Mouse (Mus musculus): ENCODE measurements around the gene Egfl7.

Gene Egfl7

DNA sequence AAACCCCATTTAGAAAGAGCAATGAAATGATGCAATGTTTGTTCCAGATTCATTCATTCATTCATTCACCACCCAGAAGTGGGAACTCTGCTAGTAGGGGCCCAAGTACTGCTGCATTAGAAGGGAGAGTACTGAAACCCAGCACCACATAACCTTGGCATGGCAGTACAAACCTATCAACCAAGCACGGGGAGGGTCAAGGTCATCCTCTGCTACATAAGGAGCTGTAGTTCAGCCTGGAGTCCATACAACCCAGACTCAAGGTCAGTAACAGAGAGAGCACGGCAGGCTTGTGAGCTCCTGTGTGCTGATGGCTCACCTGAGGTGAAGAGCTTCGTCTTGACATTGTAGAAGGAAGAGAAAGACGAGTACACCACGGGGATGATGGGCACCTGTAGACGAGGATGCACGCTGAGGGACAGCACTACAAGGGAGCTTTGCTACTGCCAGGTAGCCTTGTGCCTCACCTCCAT lies 14.7 kb downstream of the Egfl7 start:
- ChIA-PET POLR2A (interaction anchor here (0.6 to 39.5 kb wide), 51 partner anchors 9 to 454 kb away, joined by 3 to 1354 read pairs (median 4); partner anchors contain the start of genes Agpat2 (in 4 of the 4), Fam69b (in 2 of the 4), Sec16a (in 2 of the 4) and Surf1 (in 1 of the 4)), CTCF (interaction anchor here (0.5 to 2.4 kb wide), 40 partner anchors 7 to 444 kb away, joined by 3 to 29 read pairs (median 4); partner anchors contain the start of genes Agpat2 (in 4 of the 4), Dnlz (in 2 of the 4), Egfl7 (in 1 of the 4) and Fam69b (in 1 of the 4))

- POLR2A ChIA-PET = interaction anchor here (0.6 to 39.5 kb wide), 43 partner anchors 8 to 455 kb away, joined by 3 to 1354 read pairs (median 5); partner anchors contain the start of genes Agpat2 (in 4 of the 4), Fam69b (in 2 of the 4), Sec16a (in 2 of the 4) and Surf1 (in 1 of the 4)
- CTCF ChIA-PET = interaction anchor here (0.7 to 2.4 kb wide), 18 partner anchors 9 to 444 kb away, joined by 3 to 29 read pairs (median 8); partner anchors contain the start of genes Agpat2 (in 4 of the 4), Fam69b (in 1 of the 4) and Inpp5e (in 1 of the 4)
Measured at GRCm38 (mm10) chr2:26594934-26595724, 15.3 kb downstream of the Egfl7 start.

- POLR2A ChIA-PET = interaction anchor here in 2 of 4 experiments (0.9 to 39.5 kb wide), 11 partner anchors 9 to 38 kb away, joined by 3 to 1354 read pairs (median 4); partner anchors contain the start of genes Agpat2 (in 2 of the 2) and Fam69b (in 2 of the 2)
- CTCF ChIA-PET = interaction anchor here in 1 of 4 experiments (2.4 kb wide), 1 partner anchor 187 kb away, joined by 8 read pairs; the partner anchor contains the start of gene Inpp5e
Measured at GRCm38 (mm10) chr2:26595725-26596435, 16.1 kb downstream of the Egfl7 start.

DNA sequence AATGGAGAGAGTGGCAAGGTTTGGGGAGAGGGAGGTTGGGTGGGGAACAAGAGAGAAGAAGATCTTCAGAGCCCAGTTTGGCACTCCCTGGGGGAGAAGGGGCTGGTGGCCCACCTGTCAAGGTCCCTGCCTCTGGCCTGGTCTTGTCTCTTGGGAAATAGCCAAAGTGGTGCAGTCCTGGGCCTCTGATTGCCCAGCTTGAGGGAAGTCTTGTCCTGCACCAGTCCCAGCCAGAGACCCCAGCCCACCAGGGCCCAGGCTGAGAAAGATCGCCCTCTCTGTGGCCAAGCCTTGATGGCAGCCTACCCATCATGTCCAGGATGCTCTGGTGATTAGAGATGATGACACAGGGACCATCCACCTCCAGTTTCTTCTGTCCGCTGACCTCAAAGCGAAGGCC lies 17.1 kb downstream of the Egfl7 start:
- CTCF ChIA-PET = interaction anchor here in 2 of 4 experiments (0.6 to 2.4 kb wide), 2 partner anchors 11 to 15 kb away, joined by 3 to 10 read pairs; partner anchors contain the start of gene Gm20532 (in 1 of the 2)
- POLR2A ChIA-PET = interaction anchor here (0.6 to 39.5 kb wide), 14 partner anchors 9 to 315 kb away, joined by 3 to 1354 read pairs (median 4); partner anchors contain the start of gene Fam69b (in 2 of the 4)

GRCm38 (mm10) chr2:26597810-26598209 lies 18.0 kb downstream of the Egfl7 start:
- ChIA-PET POLR2A (interaction anchor here (0.6 to 39.5 kb wide), 18 partner anchors 9 to 314 kb away, joined by 3 to 1354 read pairs (median 4); partner anchors contain the start of gene Fam69b (in 2 of the 4)), CTCF (interaction anchor here in 2 of 4 experiments (0.6 to 2.4 kb wide), 2 partner anchors 11 to 14 kb away, joined by 3 to 10 read pairs; partner anchors contain the start of gene Gm20532 (in 1 of the 2))

DNA sequence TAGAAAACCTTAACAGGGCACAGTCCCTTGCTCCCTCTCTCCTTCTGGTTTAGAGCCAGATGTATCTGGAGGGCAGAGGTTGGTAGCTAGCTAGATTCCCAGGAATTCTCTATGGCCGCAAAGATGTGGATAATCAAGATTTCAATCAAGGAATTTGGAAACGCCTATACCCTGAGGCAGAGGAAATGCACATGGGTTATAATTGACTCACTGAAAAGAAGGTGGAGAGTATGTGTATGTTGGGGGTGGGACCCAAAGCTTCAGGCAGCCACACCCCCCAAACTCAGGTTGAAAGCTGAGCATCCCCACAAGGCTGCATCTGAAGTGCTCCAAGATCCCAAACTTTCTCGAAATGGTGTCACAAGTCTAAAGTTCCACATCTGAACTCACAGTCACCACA lies 18.6 kb downstream of the Egfl7 start:
- CTCF ChIA-PET = interaction anchor here in 2 of 4 experiments (1.0 to 2.4 kb wide), 2 partner anchors 12 to 13 kb away, joined by 3 to 10 read pairs; partner anchors contain the start of gene Gm20532 (in 1 of the 2)
- POLR2A ChIA-PET = interaction anchor here (0.7 to 39.5 kb wide), 17 partner anchors 11 to 273 kb away, joined by 3 to 1354 read pairs (median 4); partner anchors contain the start of gene Fam69b (in 2 of the 4)

GRCm38 (mm10) chr2:26599965-26600364 lies 20.2 kb downstream of the Egfl7 start:
- ChIA-PET POLR2A (interaction anchor here (0.6 to 39.5 kb wide), 23 partner anchors 10 to 545 kb away, joined by 3 to 1354 read pairs (median 6); partner anchors contain the start of genes Fam69b (in 2 of the 4), Gm20532 (in 1 of the 4) and Surf6 (in 1 of the 4)), CTCF (interaction anchor here in 2 of 4 experiments (0.7 to 1.1 kb wide), 4 partner anchors 13 to 485 kb away, joined by 3 read pairs; no protein-coding TSS in a partner anchor)

GRCm38 (mm10) chr2:26600664-26601063 lies 20.9 kb downstream of the Egfl7 start:
- POLR2A ChIA-PET = interaction anchor here (0.6 to 39.5 kb wide), 30 partner anchors 10 to 842 kb away, joined by 3 to 1354 read pairs (median 5); partner anchors contain the start of genes Fam69b (in 2 of the 4), Brd3os (in 1 of the 4), Gm20532 (in 1 of the 4) and Sec16a (in 1 of the 4)
- CTCF ChIA-PET = interaction anchor here in 2 of 4 experiments (0.6 to 1.1 kb wide), 3 partner anchors 47 to 1642 kb away, joined by 3 read pairs; no protein-coding TSS in a partner anchor

DNA sequence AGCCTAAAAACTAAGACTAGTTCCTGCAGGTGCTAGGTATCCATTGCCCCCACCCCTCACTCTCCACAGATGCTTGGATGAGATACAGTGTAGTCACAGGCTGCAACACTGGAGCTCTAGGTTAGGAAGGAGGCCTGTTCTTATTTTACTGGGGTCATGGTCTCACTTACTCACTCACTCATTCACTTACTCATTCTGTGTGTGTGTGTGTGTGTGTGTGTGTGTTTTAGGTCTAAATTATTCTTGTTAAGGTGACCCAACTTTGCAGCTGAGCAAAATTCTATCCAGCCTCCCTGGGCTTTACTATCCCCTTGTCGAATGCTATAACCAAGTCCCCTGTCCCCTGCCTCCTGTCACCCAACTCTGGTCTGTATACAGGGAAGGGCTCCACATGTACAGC lies 21.8 kb downstream of the Egfl7 start:
- CTCF ChIA-PET = interaction anchor here in 2 of 4 experiments (0.6 to 1.0 kb wide), 2 partner anchors 8 to 152 kb away, joined by 3 read pairs; no protein-coding TSS in a partner anchor
- POLR2A ChIA-PET = interaction anchor here in 3 of 4 experiments (0.6 to 39.5 kb wide), 15 partner anchors 9 to 229 kb away, joined by 3 to 1354 read pairs (median 5); partner anchors contain the start of genes Fam69b (in 2 of the 3) and Gm20532 (in 1 of the 3)

- CTCF ChIA-PET = interaction anchor here in 3 of 4 experiments (0.6 to 2.9 kb wide), 5 partner anchors 8 to 57 kb away, joined by 3 to 29 read pairs (median 5); no protein-coding TSS in a partner anchor
- POLR2A ChIA-PET = interaction anchor here (0.6 to 39.5 kb wide), 24 partner anchors 8 to 309 kb away, joined by 3 to 1354 read pairs (median 17); partner anchors contain the start of genes Fam69b (in 2 of the 4), Gm20532 (in 2 of the 4), Med22 (in 1 of the 4) and Rpl7a (in 1 of the 4)
Measured at GRCm38 (mm10) chr2:26602631-26603030, 22.8 kb downstream of the Egfl7 start.

DNA sequence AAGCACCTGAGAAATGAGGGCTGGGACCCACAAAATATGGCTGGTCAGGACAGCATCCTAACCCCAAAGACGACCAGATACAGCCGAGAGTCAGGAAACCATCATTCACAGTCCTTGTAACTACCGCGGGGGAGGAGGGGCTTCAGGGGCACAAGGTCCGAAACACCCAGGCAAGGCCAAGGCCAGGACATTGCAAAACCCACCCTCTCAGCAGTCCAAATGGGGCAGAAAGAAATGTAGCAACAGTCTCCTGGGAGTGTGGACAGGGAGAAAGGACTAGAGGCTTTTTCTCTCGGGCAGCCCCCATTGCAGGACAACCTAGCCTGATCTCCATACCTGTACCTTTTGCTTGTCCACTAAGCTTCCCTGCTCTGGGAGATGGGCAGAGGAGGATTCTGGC lies 23.3 kb downstream of the Egfl7 start:
- ChIA-PET POLR2A (interaction anchor here (0.6 to 39.5 kb wide), 58 partner anchors 9 to 351 kb away, joined by 3 to 1354 read pairs (median 9); partner anchors contain the start of genes Fam69b (in 3 of the 4), Gm20532 (in 3 of the 4), Sec16a (in 2 of the 4) and Surf6 (in 2 of the 4)), CTCF (interaction anchor here (0.9 to 2.9 kb wide), 10 partner anchors 9 to 620 kb away, joined by 3 to 29 read pairs (median 8); partner anchors contain the start of genes Camsap1 (in 1 of the 4), Gm20532 (in 1 of the 4) and Sec16a (in 1 of the 4))

- POLR2A ChIA-PET = interaction anchor here (0.5 to 39.5 kb wide), 99 partner anchors 8 to 439 kb away, joined by 3 to 1354 read pairs (median 5); partner anchors contain the start of genes Dnlz (in 3 of the 4), Fam69b (in 3 of the 4), Gm20532 (in 3 of the 4) and Sec16a (in 3 of the 4)
- CTCF ChIA-PET = interaction anchor here (0.6 to 2.9 kb wide), 25 partner anchors 9 to 621 kb away, joined by 3 to 29 read pairs (median 5); partner anchors contain the start of genes Camsap1 (in 1 of the 4), Fam69b (in 1 of the 4), Gm20532 (in 1 of the 4) and Inpp5e (in 1 of the 4)
Measured at GRCm38 (mm10) chr2:26603720-26604671, 24.2 kb downstream of the Egfl7 start, which contains the start of gene Agpat2. Gene Agpat2 (minus strand): TSS chr2:26604417.

DNA sequence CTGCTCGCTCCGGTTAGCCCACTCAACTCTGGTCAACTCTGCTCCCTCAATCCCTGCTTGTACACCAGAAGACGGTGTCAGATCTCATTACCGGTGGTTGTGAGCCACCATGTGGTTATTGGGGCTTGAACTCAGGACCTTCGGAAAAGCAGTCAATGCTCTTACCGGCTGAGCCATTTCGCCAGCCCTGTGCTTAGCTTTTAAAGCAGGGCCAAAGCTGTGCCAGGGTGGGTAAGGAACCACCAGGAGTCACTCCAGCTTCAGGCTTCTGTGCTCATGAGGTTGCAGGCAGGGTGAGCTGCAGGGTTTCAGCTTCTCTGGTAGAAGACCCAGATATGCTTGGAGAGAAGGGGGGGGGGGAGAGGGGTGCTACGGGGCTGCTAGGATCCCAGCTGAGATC lies 25.5 kb downstream of the Egfl7 start:
- ChIA-PET POLR2A (interaction anchor here (0.6 to 39.5 kb wide), 30 partner anchors 8 to 368 kb away, joined by 3 to 1354 read pairs (median 13); partner anchors contain the start of genes Fam69b (in 3 of the 4), Gm20532 (in 2 of the 4), Qsox2 (in 1 of the 4) and Sec16a (in 1 of the 4)), CTCF (interaction anchor here (0.6 to 2.5 kb wide), 12 partner anchors 11 to 514 kb away, joined by 3 to 29 read pairs (median 4); partner anchors contain the start of genes Fam69b (in 1 of the 4) and Inpp5e (in 1 of the 4))

DNA sequence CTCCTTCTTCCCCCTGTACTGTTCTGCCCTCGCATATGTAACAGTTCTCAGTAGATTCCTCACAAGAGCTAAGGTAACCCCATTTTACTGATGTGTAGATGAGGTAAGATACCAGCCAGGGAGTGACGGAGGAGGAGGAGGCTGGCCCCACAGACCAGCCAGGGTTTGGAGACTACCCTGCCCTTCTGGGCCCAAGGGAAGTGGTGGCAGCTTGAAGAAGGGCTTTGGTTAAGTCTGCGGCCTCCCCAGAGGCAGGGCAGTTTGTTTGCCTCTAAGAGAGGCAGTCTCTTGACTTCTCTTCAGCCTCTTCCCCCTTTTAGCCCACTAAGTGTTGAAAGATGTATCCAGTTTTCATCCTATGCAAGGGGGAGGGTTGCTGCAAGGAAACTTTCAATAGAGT lies 26.8 kb downstream of the Egfl7 start:
- ChIA-PET POLR2A (interaction anchor here in 3 of 4 experiments (1.0 to 39.5 kb wide), 14 partner anchors 6 to 296 kb away, joined by 3 to 1354 read pairs (median 8); partner anchors contain the start of genes Fam69b (in 2 of the 3), Gm20532 (in 2 of the 3), Sec16a (in 1 of the 3) and Surf6 (in 1 of the 3)), CTCF (no interaction called here)
